Mouse (Mus musculus): ENCODE data around the gene Elavl1. TPM values are rescaled to one million over a fixed set of nuclear protein-coding genes. Genes with fewer than 3 reads are reported as not detected.
A peak's percentile ranks its signal among the peaks of the same experiment; 100 is the strongest.

The Elavl1 gene
- polyA plus RNA-seq, 1 experiment from 2014 or later: 127 TPM

GRCm38 (mm10) chr8:4247241-4247640, 78.0 kb downstream of the Elavl1 start:
- no peak overlapping the region for H3K4me2 ChIP-seq (ENCODE audit: low read length)
- H3K9me3 ChIP-seq (ENCODE audit: control insufficient read depth, low read length): no peaks in the 10 kb centered on the region
- WGBS: 95% methylated on average over 8 of the region's 8 CpGs
- no peak for ATAC-seq
- H3K27me3 ChIP-seq (replicated peaks; ENCODE audit: control insufficient read depth, insufficient read depth, low read length): no peaks in the 10 kb centered on the region
- peaks cover 42% of the 10 kb centered on the region for H3K36me3 ChIP-seq (ENCODE audit: control insufficient read depth, insufficient read depth)
- no peak overlapping the region for H3K9ac ChIP-seq (replicated peaks; ENCODE audit: low read depth, low read length)
- no peak overlapping the region for H3K27ac ChIP-seq (ENCODE audit: low read length)
- H3K4me3 ChIP-seq (replicated peaks; ENCODE audit: low read length): no peak overlapping the region
- H3K4me1 ChIP-seq (replicated peaks; ENCODE audit: control insufficient read depth, insufficient read depth, low read length): peaks cover under 1% of the 10 kb centered on the region

- no peak overlapping the region for H3K4me2 ChIP-seq (ENCODE audit: low read length)
- 78% methylated on average over 13 of the region's 13 CpGs for WGBS
- H3K36me3 ChIP-seq (ENCODE audit: control insufficient read depth, insufficient read depth): peaks cover 42% of the 10 kb centered on the region
- H3K4me1 ChIP-seq (replicated peaks; ENCODE audit: control insufficient read depth, insufficient read depth, low read length): peaks cover 7% of the 10 kb centered on the region
- ATAC-seq: no peak
- H3K27ac ChIP-seq (ENCODE audit: low read length): no peak overlapping the region
- H3K9ac ChIP-seq (replicated peaks; ENCODE audit: low read depth, low read length): no peak overlapping the region
- no peaks in the 10 kb centered on the region for H3K9me3 ChIP-seq (ENCODE audit: control insufficient read depth, low read length)
- H3K27me3 ChIP-seq (replicated peaks; ENCODE audit: control insufficient read depth, insufficient read depth, low read length): no peaks in the 10 kb centered on the region
- H3K4me3 ChIP-seq (replicated peaks; ENCODE audit: low read length): no peak overlapping the region
Measured at GRCm38 (mm10) chr8:4245737-4246136, 79.5 kb downstream of the Elavl1 start.

GRCm38 (mm10) chr8:4245061-4245460, 80.2 kb downstream of the Elavl1 start:
- Histone ChIP-seq H3K36me3 (ENCODE audit: control insufficient read depth, insufficient read depth) (peaks cover 42% of the 10 kb centered on the region), H3K4me1 (replicated peaks; ENCODE audit: control insufficient read depth, insufficient read depth, low read length) (peaks cover 13% of the 10 kb centered on the region), H3K4me3 (replicated peaks; ENCODE audit: low read length) (no peak overlapping the region), H3K27me3 (replicated peaks; ENCODE audit: control insufficient read depth, insufficient read depth, low read length) (no peaks in the 10 kb centered on the region), H3K9me3 (ENCODE audit: control insufficient read depth, low read length) (no peaks in the 10 kb centered on the region), H3K27ac (ENCODE audit: low read length) (no peak overlapping the region), H3K4me2 (ENCODE audit: low read length) (no peak overlapping the region), H3K9ac (replicated peaks; ENCODE audit: low read depth, low read length) (no peak overlapping the region)
- 95% methylated on average over 5 of the region's 5 CpGs for WGBS
- no peak for ATAC-seq

- peak overlapping the region; percentile 89 for H3K27ac ChIP-seq (ENCODE audit: low read length)
- 14% methylated on average over 19 of the region's 19 CpGs for WGBS
- H3K9ac ChIP-seq (replicated peaks; ENCODE audit: low read depth, low read length): peak overlapping the region; percentile 85
- peak overlapping the region; percentile 77 for H3K4me3 ChIP-seq (replicated peaks; ENCODE audit: low read length)
- ATAC-seq: no peak
- no peaks in the 10 kb centered on the region for H3K27me3 ChIP-seq (replicated peaks; ENCODE audit: control insufficient read depth, insufficient read depth, low read length)
- H3K36me3 ChIP-seq (ENCODE audit: control insufficient read depth, insufficient read depth): peaks cover 12% of the 10 kb centered on the region; the same call in 1 of the 2 replicates
- peaks cover 26% of the 10 kb centered on the region for H3K4me1 ChIP-seq (replicated peaks; ENCODE audit: control insufficient read depth, insufficient read depth, low read length)
- no peaks in the 10 kb centered on the region for H3K9me3 ChIP-seq (ENCODE audit: control insufficient read depth, low read length)
- peak overlapping the region; percentile 67 for H3K4me2 ChIP-seq (ENCODE audit: low read length)
Measured at GRCm38 (mm10) chr8:4239193-4239890, 85.9 kb downstream of the Elavl1 start.

GRCm38 (mm10) chr8:4238434-4239192, 86.6 kb downstream of the Elavl1 start, which contains the start of the genes Map2k7 and Gm49320:
Gene Map2k7 (plus strand): TSS chr8:4238740.
Gene Gm49320 (plus strand): TSS chr8:4238865.
- peaks cover 26% of the 10 kb centered on the region for H3K4me1 ChIP-seq (replicated peaks; ENCODE audit: control insufficient read depth, insufficient read depth, low read length)
- H3K36me3 ChIP-seq (ENCODE audit: control insufficient read depth, insufficient read depth): peaks cover 5% of the 10 kb centered on the region; the same call in 1 of the 2 replicates
- WGBS: under 1% methylated on average over 66 of the region's 71 CpGs
- no peaks in the 10 kb centered on the region for H3K9me3 ChIP-seq (ENCODE audit: control insufficient read depth, low read length)
- peak; percentile 94 for ATAC-seq
- H3K9ac ChIP-seq (replicated peaks; ENCODE audit: low read depth, low read length): peak within 1 kb of the TSS; percentile 85
- peak within 1 kb of the TSS; percentile 69 for H3K4me2 ChIP-seq (ENCODE audit: low read length)
- peak within 1 kb of the TSS; percentile 89 for H3K27ac ChIP-seq (ENCODE audit: low read length)
- H3K4me3 ChIP-seq (replicated peaks; ENCODE audit: low read length): peak within 1 kb of the TSS; percentile 77
- H3K27me3 ChIP-seq (replicated peaks; ENCODE audit: control insufficient read depth, insufficient read depth, low read length): no peaks in the 10 kb centered on the region

- Histone ChIP-seq H3K9ac (replicated peaks; ENCODE audit: low read depth, low read length) (peak overlapping the region; percentile 68), H3K27ac (ENCODE audit: low read length) (peak overlapping the region; percentile 88), H3K36me3 (ENCODE audit: control insufficient read depth, insufficient read depth) (no peaks in the 10 kb centered on the region), H3K9me3 (ENCODE audit: control insufficient read depth, low read length) (no peaks in the 10 kb centered on the region), H3K4me3 (replicated peaks; ENCODE audit: low read length) (peak overlapping the region; percentile 77), H3K4me2 (ENCODE audit: low read length) (peak overlapping the region; percentile 69), H3K27me3 (replicated peaks; ENCODE audit: control insufficient read depth, insufficient read depth, low read length) (no peaks in the 10 kb centered on the region), H3K4me1 (replicated peaks; ENCODE audit: control insufficient read depth, insufficient read depth, low read length) (peaks cover 26% of the 10 kb centered on the region)
- peak; percentile 1; the same call in 1 of the 2 replicates for ATAC-seq
- WGBS: 21% methylated on average over 15 of the region's 15 CpGs
Measured at GRCm38 (mm10) chr8:4237814-4238433, 87.3 kb downstream of the Elavl1 start.

Other genes starting within 250 kb of the Elavl1 start
- gene Cd209f, start 219.6 kb downstream of the Elavl1 start, polyA plus RNA-seq (2015; fragmentation: Nextera tagmentation; extraction: Ambion mirVana): 0.25 TPM in 1 of 2 replicates, not detected in the other
- not detected in 2 replicates for gene Cd209g, start 191.3 kb downstream of the Elavl1 start, polyA plus RNA-seq (2015; fragmentation: Nextera tagmentation; extraction: Ambion mirVana)
- 97.4 and 117 TPM in 2 replicates for gene Evi5l, start 158.8 kb downstream of the Elavl1 start, polyA plus RNA-seq (2015; fragmentation: Nextera tagmentation; extraction: Ambion mirVana)
- gene Prr36, start 108.0 kb downstream of the Elavl1 start, polyA plus RNA-seq (2015; fragmentation: Nextera tagmentation; extraction: Ambion mirVana): 47.7 and 49.0 TPM in 2 replicates
- gene Lrrc8e, start 98.6 kb downstream of the Elavl1 start, polyA plus RNA-seq (2015; fragmentation: Nextera tagmentation; extraction: Ambion mirVana): 0.05 TPM in 1 of 2 replicates, not detected in the other
- 24.3 and 28.9 TPM in 2 replicates for gene Map2k7, start 86.7 kb downstream of the Elavl1 start, polyA plus RNA-seq (2015; fragmentation: Nextera tagmentation; extraction: Ambion mirVana)
- 0.98 and 1.3 TPM in 2 replicates for gene Gm49320, start 86.5 kb downstream of the Elavl1 start, polyA plus RNA-seq (2015; fragmentation: Nextera tagmentation; extraction: Ambion mirVana)
- 2.6 and 3.3 TPM in 2 replicates for gene Tgfbr3l, start 77.2 kb downstream of the Elavl1 start, polyA plus RNA-seq (2015; fragmentation: Nextera tagmentation; extraction: Ambion mirVana)
- gene Snapc2, start 72.3 kb downstream of the Elavl1 start, polyA plus RNA-seq (2015; fragmentation: Nextera tagmentation; extraction: Ambion mirVana): 65.8 and 69.8 TPM in 2 replicates
- 417 and 424 TPM in 2 replicates for gene Ctxn1, start 66.1 kb downstream of the Elavl1 start, polyA plus RNA-seq (2015; fragmentation: Nextera tagmentation; extraction: Ambion mirVana)
- gene Timm44, start 49.5 kb downstream of the Elavl1 start, polyA plus RNA-seq (2015; fragmentation: Nextera tagmentation; extraction: Ambion mirVana): 41.1 and 44.5 TPM in 2 replicates
- 17.1 and 21.6 TPM in 2 replicates for gene Ccl25, start 203 bp downstream of the Elavl1 start, polyA plus RNA-seq (2015; fragmentation: Nextera tagmentation; extraction: Ambion mirVana)
- 35.7 and 43.9 TPM in 2 replicates for gene Cers4, start 167.6 kb upstream of the Elavl1 start, polyA plus RNA-seq (2015; fragmentation: Nextera tagmentation; extraction: Ambion mirVana)

All from forebrain, embryonic 16.5 days (tissue).